Mouse (Mus musculus): ENCODE measurements at regions not wholly inside any gene's neighbourhood (a gene's known extent, or its start where the extent isn't known, plus 50 kb on each side); places are given as distances from the start of the nearest gene placed in this dataset.
"Not testable (repeated sequence)": the region's sequence is repeated elsewhere in the genome, so short reads cannot be mapped to it uniquely, and the experiment has no call there.

DNA sequence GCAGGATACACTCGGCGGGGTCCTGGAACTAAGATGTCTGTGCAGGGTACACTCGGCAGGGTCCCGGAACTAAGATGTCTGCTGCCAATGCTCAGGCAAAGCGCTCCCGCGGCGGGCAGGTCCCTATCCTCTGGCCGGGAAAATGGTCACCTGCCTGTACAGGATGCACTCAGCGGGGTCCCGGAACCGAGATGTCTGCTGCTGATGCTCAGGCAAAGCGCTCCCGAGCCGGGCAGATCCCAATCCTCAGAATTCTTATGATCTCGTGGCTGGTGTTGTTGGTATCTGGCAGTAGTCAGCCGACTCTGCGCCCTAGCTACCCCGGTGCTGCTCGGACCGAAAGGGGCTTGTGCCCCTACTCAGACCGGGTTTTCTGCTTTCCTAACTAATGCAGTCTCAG lies 61.0 kb upstream of the Pnpt1 start:
- H3K4me2 ChIP-seq (ENCODE audit: low read length); H3K36me3 ChIP-seq (ENCODE audit: control insufficient read depth, insufficient read depth, low read length); H3K9me3 ChIP-seq (replicated peaks; ENCODE audit: control insufficient read depth, low read length); H3K27me3 ChIP-seq (replicated peaks; ENCODE audit: control insufficient read depth, insufficient read depth, low read length); H3K4me1 ChIP-seq (ENCODE audit: control insufficient read depth, insufficient read depth, low read length); H3K9ac ChIP-seq (ENCODE audit: low read length); H3K27ac ChIP-seq (ENCODE audit: low read depth, low read length); ATAC-seq; H3K4me3 ChIP-seq (ENCODE audit: low read depth, low read length); DNase-seq (ENCODE audit: low spot score): not testable (repeated sequence)
- 90% methylated on average over 21 of the region's 22 CpGs for WGBS

DNA sequence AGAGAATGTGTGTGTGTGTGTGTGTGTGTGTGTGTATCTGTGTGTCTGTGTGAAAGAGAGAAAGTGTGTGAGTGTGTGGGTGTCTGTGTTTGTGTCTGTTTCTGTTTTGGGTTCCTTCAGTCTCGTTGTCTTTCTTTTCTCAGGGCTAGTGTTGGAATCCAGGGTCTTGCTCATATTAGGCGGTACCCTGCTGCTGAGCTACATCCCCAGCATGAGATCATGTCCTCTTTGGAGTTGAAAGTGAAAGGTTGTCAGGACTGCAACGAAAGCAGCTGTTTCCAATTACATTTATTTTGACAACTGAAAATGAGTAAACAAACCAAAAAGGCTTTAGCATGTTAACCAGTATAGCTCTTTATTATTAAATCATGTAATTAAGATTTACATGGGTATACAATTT lies 58.3 kb upstream of the Pnpt1 start:
- H3K4me1 ChIP-seq (ENCODE audit: control insufficient read depth, insufficient read depth, low read length): no peaks in the 10 kb centered on the region
- no peaks in the 10 kb centered on the region for H3K9me3 ChIP-seq (replicated peaks; ENCODE audit: control insufficient read depth, low read length)
- no peak overlapping the region for H3K4me3 ChIP-seq (ENCODE audit: low read depth, low read length)
- no peaks in the 10 kb centered on the region for H3K36me3 ChIP-seq (ENCODE audit: control insufficient read depth, insufficient read depth, low read length)
- ATAC-seq (no peak), DNase-seq (ENCODE audit: low spot score) (peak; percentile 2)
- WGBS: 41% methylated on average over 3 of the region's 3 CpGs
- no peak overlapping the region for H3K27ac ChIP-seq (ENCODE audit: low read depth, low read length)
- no peak overlapping the region for H3K4me2 ChIP-seq (ENCODE audit: low read length)
- H3K27me3 ChIP-seq (replicated peaks; ENCODE audit: control insufficient read depth, insufficient read depth, low read length): no peaks in the 10 kb centered on the region
- H3K9ac ChIP-seq (ENCODE audit: low read length): no peak overlapping the region
